Mouse (Mus musculus) heart, adult 8-10 months (tissue): ENCODE results near the gene B3galnt2. TPM values are rescaled to one million over a fixed set of nuclear protein-coding genes. Genes with fewer than 3 reads are reported as not detected.

Source experiments
- total RNA-seq, 4 experiments: library from RNA; stranded (reverse); gene quantifications; 2 replicates each; pipeline ENCODE4 v1.2.4; 2022

Gene B3galnt2
- total RNA-seq, 4 experiments from 2014 or later, result 25.6 to 33.4 (median 29.0) TPM

Other genes starting within 250 kb of the B3galnt2 start
- under 1 TPM; 0.22 to 0.41 (median 0.31) TPM for gene Gng4, start 170.4 kb upstream of the B3galnt2 start, total RNA-seq
- 10 to 100 TPM; 22.2 to 26.1 (median 23.6) TPM for gene Tbce, start 85.2 kb downstream of the B3galnt2 start, total RNA-seq
- 10 to 100 TPM; 18.9 to 20.5 (median 19.1) TPM for gene Arid4b, start 108.8 kb downstream of the B3galnt2 start, total RNA-seq
- gene Ggps1, start 109.0 kb downstream of the B3galnt2 start, total RNA-seq, result 10 to 100 TPM; 21.5 to 24.5 (median 23.2) TPM